Mouse (Mus musculus) hindbrain, embryonic 15.5 days (tissue): ENCODE measurements around the gene Qtrt2. TPM values are rescaled to one million over a fixed set of nuclear protein-coding genes. Genes with fewer than 3 reads are reported as not detected.

Experiments used
- ATAC-seq: fragments of 200-750 bp; cut with Nextera tagmentation; 2 replicates; pipeline ENCODE4 v1.8.0; 2017; ENCODE audit warnings: low read depth, moderate number of reproducible peaks, moderate TSS enrichment; ENCODE audit not compliant: low FRiP score
- H3K27ac ChIP-seq: fragments of 300-500 bp; sonication (generic); replicated peaks from 2 replicates; pipeline ENCODE4 v1.5.1; 2015; ENCODE audit warnings: mild to moderate bottlenecking, inconsistent platforms
- H3K27me3 ChIP-seq: fragments of 300-500 bp; sonication (generic); 2 replicates; pipeline ENCODE4 v1.6.1; 2015; ENCODE audit warnings: control low read depth, inconsistent platforms
- H3K36me3 ChIP-seq: fragments of 300-500 bp; sonication (generic); 2 replicates; pipeline ENCODE4 v1.6.1; 2015; ENCODE audit warnings: control low read depth, inconsistent platforms
- H3K4me1 ChIP-seq: fragments of 300-500 bp; sonication (generic); replicated peaks from 2 replicates; pipeline ENCODE4 v1.6.1; 2015; ENCODE audit warnings: control low read depth, inconsistent platforms
- H3K4me2 ChIP-seq: fragments of 300-500 bp; sonication (generic); 2 replicates; pipeline ENCODE4 v1.6.1; 2015; ENCODE audit warnings: moderate library complexity, mild to moderate bottlenecking, inconsistent platforms
- H3K4me3 ChIP-seq: fragments of 300-500 bp; sonication (generic); 2 replicates; pipeline ENCODE4 v1.5.1; 2015; ENCODE audit warnings: mild to moderate bottlenecking, inconsistent platforms
- H3K9ac ChIP-seq: fragments of 300-500 bp; sonication (generic); 2 replicates; pipeline ENCODE4 v1.6.1; 2015; ENCODE audit warnings: inconsistent platforms
- H3K9me3 ChIP-seq: fragments of 300-500 bp; sonication (generic); 2 replicates; pipeline ENCODE4 v1.6.1; 2016; ENCODE audit warnings: control low read depth, inconsistent platforms
- WGBS: fragments of 180-500 bp; shearing (Covaris S2); methylation state at CpG from one replicate; pipeline ENCODE4 v1.1.7; 2015; 5-methylcytosine and 5-hydroxymethylcytosine counted together
- polyA plus RNA-seq: library from polyadenylated mRNA; unstranded; fragments of >200 nt; fragmentation: Nextera tagmentation; extraction: Ambion mirVana; gene quantifications from 2 replicates; pipeline ENCODE4 v1.2.1, GENCODE M21; 2015

Gene Qtrt2
- polyA plus RNA-seq, 1 experiment from 2014 or later: 16.6 TPM

DNA sequence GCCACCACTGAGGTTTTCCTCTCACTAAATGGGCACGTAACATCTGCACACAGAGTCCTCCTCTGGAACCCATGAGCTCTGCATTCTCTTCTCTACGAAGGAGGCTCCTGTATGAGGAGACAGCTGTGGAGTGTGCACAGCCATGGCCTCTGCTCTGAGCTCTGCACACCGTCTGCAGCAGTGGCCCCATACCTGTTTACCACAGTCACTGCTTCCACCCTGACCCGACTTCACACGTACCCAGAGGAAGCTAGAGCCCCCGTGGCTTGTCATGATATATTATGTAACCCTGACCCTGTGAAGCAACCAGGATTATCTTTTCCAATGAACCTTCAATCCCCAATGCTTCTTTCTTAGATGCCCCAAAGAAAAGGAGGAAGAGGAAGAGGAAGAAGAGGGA is 46.8 kb downstream of the Qtrt2 start:
- no peak overlapping the region for H3K27ac ChIP-seq
- ATAC-seq: no peak
- no peak overlapping the region for H3K4me2 ChIP-seq
- no peaks in the 10 kb centered on the region for H3K27me3 ChIP-seq
- WGBS: 90% methylated on average over 6 of the region's 6 CpGs
- no peaks in the 10 kb centered on the region for H3K9me3 ChIP-seq
- H3K4me1 ChIP-seq: no peaks in the 10 kb centered on the region
- no peak overlapping the region for H3K9ac ChIP-seq
- H3K4me3 ChIP-seq: no peak overlapping the region
- H3K36me3 ChIP-seq: peaks cover 19% of the 10 kb centered on the region

GRCm38 (mm10) chr16:43871419-43871818 is 55.2 kb downstream of the Qtrt2 start:
- H3K9me3 ChIP-seq: no peaks in the 10 kb centered on the region
- H3K4me1 ChIP-seq: no peaks in the 10 kb centered on the region
- WGBS: 94% methylated on average over 7 of the region's 7 CpGs
- no peak overlapping the region for H3K4me3 ChIP-seq
- no peaks in the 10 kb centered on the region for H3K27me3 ChIP-seq
- ATAC-seq: no peak
- peaks cover 49% of the 10 kb centered on the region for H3K36me3 ChIP-seq
- no peak overlapping the region for H3K9ac ChIP-seq
- H3K27ac ChIP-seq: no peak overlapping the region
- H3K4me2 ChIP-seq: no peak overlapping the region

- H3K4me2 ChIP-seq: no peak overlapping the region
- no peaks in the 10 kb centered on the region for H3K9me3 ChIP-seq
- H3K27ac ChIP-seq: no peak overlapping the region
- H3K36me3 ChIP-seq: peaks cover 37% of the 10 kb centered on the region
- no peak for ATAC-seq
- H3K9ac ChIP-seq: no peak overlapping the region
- no peaks in the 10 kb centered on the region for H3K27me3 ChIP-seq
- H3K4me3 ChIP-seq: no peak overlapping the region
- no peaks in the 10 kb centered on the region for H3K4me1 ChIP-seq
Measured at GRCm38 (mm10) chr16:43869805-43870204, 56.8 kb downstream of the Qtrt2 start.

DNA sequence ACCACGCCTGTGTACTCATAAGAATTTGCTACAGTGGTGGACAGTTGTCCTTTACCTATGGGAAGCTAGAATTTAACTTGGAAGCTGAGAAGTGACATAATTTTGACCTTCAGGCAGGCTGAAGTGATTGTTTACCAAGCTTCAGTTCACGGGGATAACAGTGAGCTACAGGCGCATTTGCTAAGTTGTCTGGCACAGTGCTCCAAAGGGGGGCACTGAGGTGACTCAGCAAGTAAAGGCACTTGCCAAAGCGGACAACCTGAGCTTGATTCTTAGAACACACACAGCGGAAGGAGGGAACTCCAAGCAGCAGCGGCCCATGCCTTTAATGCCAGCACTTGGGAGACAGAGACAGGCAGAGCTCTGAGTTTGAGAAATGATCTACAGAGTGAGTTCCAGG is 66.0 kb downstream of the Qtrt2 start:
- WGBS: 82% methylated on average over 6 of the region's 6 CpGs
- Histone ChIP-seq H3K27ac (no peak overlapping the region), H3K4me3 (no peak overlapping the region), H3K4me2 (no peak overlapping the region), H3K4me1 (no peaks in the 10 kb centered on the region), H3K27me3 (no peaks in the 10 kb centered on the region), H3K9ac (no peak overlapping the region), H3K9me3 (no peaks in the 10 kb centered on the region), H3K36me3 (peaks cover 23% of the 10 kb centered on the region)
- ATAC-seq: no peak

DNA sequence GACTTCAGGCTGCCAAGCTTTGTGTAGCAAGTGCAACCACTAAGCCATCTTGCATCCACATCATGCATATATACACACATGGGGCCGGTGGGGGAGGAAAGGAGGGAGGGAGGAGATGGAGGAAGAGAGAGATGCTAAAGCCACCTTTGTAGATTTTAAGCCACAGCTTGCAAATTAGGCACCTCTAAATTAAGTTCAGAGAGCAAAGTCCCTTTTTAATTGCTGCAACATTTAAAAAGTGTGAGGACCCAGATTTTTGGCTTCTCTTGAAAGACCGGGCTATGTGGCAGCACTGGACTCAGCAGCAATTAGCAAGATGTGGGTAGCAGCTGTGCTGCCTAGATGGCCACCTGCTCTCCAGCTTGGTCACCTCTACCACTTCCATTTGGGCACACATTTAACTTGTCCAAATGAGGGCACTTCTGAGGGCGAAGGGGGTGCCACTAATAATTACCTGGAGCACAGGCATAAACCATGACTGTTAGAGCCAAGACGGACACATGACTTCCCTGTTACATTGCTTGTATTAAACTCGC is 67.6 kb downstream of the Qtrt2 start:
- Histone ChIP-seq H3K9me3 (no peaks in the 10 kb centered on the region), H3K36me3 (peaks cover 18% of the 10 kb centered on the region), H3K9ac (no peak overlapping the region), H3K4me2 (no peak overlapping the region), H3K27ac (no peak overlapping the region), H3K4me3 (no peak overlapping the region), H3K4me1 (no peaks in the 10 kb centered on the region), H3K27me3 (no peaks in the 10 kb centered on the region)
- 83% methylated on average over 5 of the region's 5 CpGs for WGBS
- no peak for ATAC-seq

GRCm38 (mm10) chr16:43849839-43850238 is 76.8 kb downstream of the Qtrt2 start:
- H3K9me3 ChIP-seq: no peaks in the 10 kb centered on the region
- 77% methylated on average over 1 of the region's 1 CpGs for WGBS
- no peak overlapping the region for H3K27ac ChIP-seq
- H3K9ac ChIP-seq: no peak overlapping the region
- no peak for ATAC-seq
- H3K4me1 ChIP-seq: no peaks in the 10 kb centered on the region
- no peak overlapping the region for H3K4me2 ChIP-seq
- no peak overlapping the region for H3K4me3 ChIP-seq
- no peaks in the 10 kb centered on the region for H3K36me3 ChIP-seq
- H3K27me3 ChIP-seq: no peaks in the 10 kb centered on the region

GRCm38 (mm10) chr16:43841236-43841635 is 85.4 kb downstream of the Qtrt2 start:
- 91% methylated on average over 1 of the region's 1 CpGs for WGBS

GRCm38 (mm10) chr16:43831957-43832356 is 94.7 kb downstream of the Qtrt2 start:
- no peak overlapping the region for H3K9ac ChIP-seq
- H3K36me3 ChIP-seq: no peaks in the 10 kb centered on the region
- no peak overlapping the region for H3K27ac ChIP-seq
- H3K4me2 ChIP-seq: no peak overlapping the region
- H3K27me3 ChIP-seq: no peaks in the 10 kb centered on the region
- no peaks in the 10 kb centered on the region for H3K4me1 ChIP-seq
- H3K4me3 ChIP-seq: no peak overlapping the region
- no peak for ATAC-seq
- no peaks in the 10 kb centered on the region for H3K9me3 ChIP-seq
- WGBS: 95% methylated on average over 2 of the region's 2 CpGs

More at GRCm38 (mm10) chr16:43841236-43841635, 85.4 kb downstream of the Qtrt2 start:
- Histone ChIP-seq H3K27ac (no peak overlapping the region), H3K4me3 (no peak overlapping the region), H3K27me3 (no peaks in the 10 kb centered on the region), H3K36me3 (no peaks in the 10 kb centered on the region), H3K4me2 (no peak overlapping the region), H3K9ac (no peak overlapping the region), H3K4me1 (no peaks in the 10 kb centered on the region), H3K9me3 (no peaks in the 10 kb centered on the region)
- no peak for ATAC-seq

- no peak overlapping the region for H3K27ac ChIP-seq
- no peak overlapping the region for H3K9ac ChIP-seq
- no peaks in the 10 kb centered on the region for H3K36me3 ChIP-seq
- WGBS: 49% methylated on average over 3 of the region's 3 CpGs
- no peak overlapping the region for H3K4me3 ChIP-seq
- H3K27me3 ChIP-seq: no peaks in the 10 kb centered on the region
- H3K9me3 ChIP-seq: no peaks in the 10 kb centered on the region
- no peaks in the 10 kb centered on the region for H3K4me1 ChIP-seq
- peak; percentile 75 for ATAC-seq
- H3K4me2 ChIP-seq: no peak overlapping the region
Measured at GRCm38 (mm10) chr16:43827492-43827891, 99.1 kb downstream of the Qtrt2 start.

DNA sequence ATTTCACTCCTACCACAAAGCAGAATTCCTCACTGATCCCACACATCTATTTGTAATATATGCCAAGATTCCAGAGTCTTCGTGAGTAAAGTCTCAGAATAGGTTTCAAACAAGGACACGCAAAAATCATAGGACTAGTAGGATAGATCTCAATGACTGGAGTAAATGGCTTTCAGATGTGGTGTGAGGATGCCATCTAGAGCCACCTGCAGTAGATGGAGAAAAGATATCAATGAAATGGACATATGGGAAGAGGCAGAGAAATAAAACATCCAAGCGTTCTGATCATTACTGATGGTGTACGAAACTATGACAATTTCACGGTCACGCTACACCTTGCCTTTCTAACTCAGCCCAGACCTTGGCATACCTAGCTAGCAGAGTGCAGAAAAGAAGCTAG is 108.2 kb downstream of the Qtrt2 start:
- H3K9ac ChIP-seq: no peak overlapping the region
- H3K4me3 ChIP-seq: no peak overlapping the region
- WGBS: 97% methylated on average over 6 of the region's 6 CpGs
- ATAC-seq: no peak
- H3K27ac ChIP-seq: no peak overlapping the region
- H3K4me1 ChIP-seq: no peaks in the 10 kb centered on the region
- no peaks in the 10 kb centered on the region for H3K9me3 ChIP-seq
- H3K4me2 ChIP-seq: no peak overlapping the region
- H3K27me3 ChIP-seq: no peaks in the 10 kb centered on the region
- H3K36me3 ChIP-seq: no peaks in the 10 kb centered on the region

DNA sequence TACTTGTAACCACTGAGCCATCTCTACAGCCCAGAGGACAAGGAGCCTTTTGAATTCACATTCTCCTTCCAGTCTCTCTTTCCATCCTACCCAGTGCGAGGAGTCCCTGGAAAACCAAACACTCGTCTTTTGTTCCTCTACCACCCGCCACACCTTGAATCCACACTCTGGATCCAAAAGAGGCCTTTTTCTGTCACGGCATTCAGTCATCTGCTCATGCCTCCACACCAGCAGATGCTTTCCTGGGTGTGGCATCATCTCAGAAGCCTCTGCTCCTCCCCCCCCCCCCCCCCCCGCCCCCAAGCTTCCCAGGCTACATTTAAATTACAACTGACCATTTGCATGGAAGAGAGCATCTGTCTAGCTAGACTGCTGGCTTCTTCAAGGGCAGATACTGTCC is 110.3 kb downstream of the Qtrt2 start:
- Histone ChIP-seq H3K9ac (no peak overlapping the region), H3K4me1 (no peaks in the 10 kb centered on the region), H3K4me2 (no peak overlapping the region), H3K9me3 (no peaks in the 10 kb centered on the region), H3K36me3 (no peaks in the 10 kb centered on the region), H3K27me3 (no peaks in the 10 kb centered on the region), H3K27ac (no peak overlapping the region), H3K4me3 (no peak overlapping the region)
- no peak for ATAC-seq
- 74% methylated on average over 4 of the region's 5 CpGs for WGBS

DNA sequence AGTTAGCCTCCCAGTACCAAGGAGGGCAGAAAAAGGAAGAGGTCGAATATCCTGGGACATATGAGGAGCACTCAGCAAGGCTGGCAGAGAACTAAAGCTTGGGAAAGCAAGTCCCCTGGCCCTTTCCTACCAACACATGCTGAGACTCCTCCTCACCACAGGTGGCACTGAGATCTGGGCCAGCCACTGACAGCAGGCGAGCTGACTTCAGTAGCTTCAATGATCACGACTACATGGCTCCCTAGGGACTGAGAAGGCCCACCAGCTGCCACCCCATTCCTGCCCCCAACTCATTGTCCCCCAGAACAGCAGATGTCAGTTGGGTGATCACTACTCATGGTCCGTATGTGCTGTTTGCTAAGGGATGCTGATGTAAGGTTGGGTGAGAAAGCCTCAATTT is 112.0 kb downstream of the Qtrt2 start:
- H3K4me2 ChIP-seq: no peak overlapping the region
- H3K9ac ChIP-seq: no peak overlapping the region
- no peaks in the 10 kb centered on the region for H3K27me3 ChIP-seq
- no peaks in the 10 kb centered on the region for H3K4me1 ChIP-seq
- 47% methylated on average over 4 of the region's 4 CpGs for WGBS
- no peaks in the 10 kb centered on the region for H3K9me3 ChIP-seq
- H3K4me3 ChIP-seq: no peak overlapping the region
- ATAC-seq: no peak
- H3K36me3 ChIP-seq: no peaks in the 10 kb centered on the region
- no peak overlapping the region for H3K27ac ChIP-seq
